Comparison of ENCODE assay signal across 8 mouse cellular contexts in the genomic region with DNA sequence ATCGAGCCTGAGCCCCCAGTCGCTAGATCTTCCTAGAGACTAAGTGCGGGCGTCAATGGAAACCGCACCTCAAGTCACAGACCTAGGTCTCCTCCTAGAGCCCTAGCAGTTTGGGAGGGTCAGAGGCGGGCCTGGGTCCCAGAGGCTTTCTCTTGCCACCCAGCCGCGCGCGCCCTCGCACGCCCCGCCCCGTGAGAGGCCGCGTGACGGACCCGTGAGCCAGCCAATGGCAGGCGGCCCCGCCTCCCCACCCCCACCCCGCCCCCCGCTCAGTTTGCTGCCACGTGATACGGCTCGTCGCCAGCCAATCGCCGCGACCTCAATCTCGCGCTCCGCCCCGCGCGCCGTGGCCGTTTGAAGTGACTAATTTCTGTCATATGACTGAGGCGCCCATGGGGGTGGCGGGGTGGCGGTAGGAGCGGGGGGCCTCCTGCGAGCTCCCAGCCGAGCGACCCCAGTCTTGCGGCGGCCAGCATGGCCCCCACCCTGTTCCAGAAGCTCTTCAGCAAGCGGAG. TPM values are rescaled to one million over a fixed set of nuclear protein-coding genes. Genes with fewer than 3 reads are reported as not detected.
A peak's percentile ranks its signal among the peaks of the same experiment; 100 is the strongest.
DNase-seq lines count a peak whose midpoint lies in the region; ATAC-seq lines count a peak whose summit lies in the region.

A gene (plus strand): TSS at position 377 of the 515 bp plus-strand sequence.

- H3K9me3 ChIP-seq in hindbrain, embryonic 13.5 days: no peaks in the 10 kb centered on the region

- H3K36me3 ChIP-seq in hindbrain, embryonic 13.5 days: no peaks in the 10 kb centered on the region

- peak within 1 kb of the TSS; percentile 65 for H3K4me2 ChIP-seq in hindbrain, embryonic 13.5 days

- peak; percentile 95 for DNase-seq in NIH3T3 (ENCODE audit: low read depth)
- peak; percentile 98 for DNase-seq in cerebellum, postnatal 10 days
- DNase-seq in frontal cortex, postnatal 10 days (ENCODE audit: low spot score in 2 of 2): peak; percentile 91 to 94
- DNase-seq in layer of hippocampus, postnatal 25 days (ENCODE audit: extremely low spot score in 1 of 2, low spot score in 1 of 2): peak; percentile 88 to 90
- DNase-seq in lung, postnatal 25 days (ENCODE audit: low spot score): peak; percentile 94
- DNase-seq in retina, embryonic 14.5 days (ENCODE audit: low spot score): peak; percentile 94
- DNase-seq in thymus, postnatal 4 days: peak; percentile 96

- 0% methylated on average over 44 of the region's 47 CpGs for WGBS in hindbrain, embryonic 13.5 days

- peak within 1 kb of the TSS; percentile 88 for H3K27ac ChIP-seq in hindbrain, embryonic 13.5 days

- peaks cover 18% of the 10 kb centered on the region for H3K4me1 ChIP-seq in hindbrain, embryonic 13.5 days (replicated peaks)

- H3K9ac ChIP-seq in hindbrain, embryonic 13.5 days: peak within 1 kb of the TSS; percentile 87

- peak; percentile 97 for ATAC-seq in hindbrain, embryonic 13.5 days (ENCODE audit: low FRiP score)

- H3K4me3 ChIP-seq in hindbrain, embryonic 13.5 days: peak within 1 kb of the TSS; percentile 63

- H3K27me3 ChIP-seq in hindbrain, embryonic 13.5 days: no peaks in the 10 kb centered on the region

RNA-seq across cellular contexts. Expression of the gene that starts here (rescaled TPM):
- 10.0 and 10.7 TPM in 2 replicates for polyA plus RNA-seq in hindbrain, embryonic 13.5 days (2015; fragmentation: Nextera tagmentation; extraction: Ambion mirVana)
- total RNA-seq in layer of hippocampus, postnatal 25 days (2021): 10 to 100 TPM; 31.0 to 31.2 TPM

Comparison
In these comparisons a context has a peak if more than half of its experiments do, and no peak if none do; other contexts are left out.
1. Peak in every context shown above with its lines: DNase-seq, ATAC-seq, H3K4me3 ChIP-seq and H3K27ac ChIP-seq.